Mouse (Mus musculus) lung, postnatal 0 days (tissue): Measurements from ENCODE around the gene Tmem150a.
A peak's percentile ranks its signal among the peaks of the same experiment; 100 is the strongest.

ENCODE experiments used
- CTCF ChIP-seq: IDR thresholded peaks from 2 replicates; pipeline ENCODE4 v1.5.1; 2016; ENCODE audit warnings: antibody characterized with exemption, mild to moderate bottlenecking
- EP300 ChIP-seq: IDR thresholded peaks from 2 replicates; pipeline ENCODE4 v1.6.1; 2016; ENCODE audit warnings: antibody characterized with exemption, mild to moderate bottlenecking, control low read depth

GRCm38 (mm10) chr6:72352636-72353405 lies 2.4 kb upstream of the Tmem150a start:
- TF ChIP-seq CTCF, result no peak
- peak; percentile 60 for TF ChIP-seq EP300
